Mouse (Mus musculus) small intestine, adult 2 months (tissue): ENCODE measurements around the gene Akap2.

Source experiments
- CTCF ChIP-seq: fragments of 200-500 bp; IDR thresholded peaks from 2 replicates; pipeline ENCODE4 v1.5.1; 2012; ENCODE audit warnings: low read depth, mild to moderate bottlenecking, control low read depth, inconsistent platforms, low read length, moderate library complexity, mixed read lengths; ENCODE audit not compliant: insufficient replicate concordance, insufficient read length; ENCODE audit errors: extremely low read depth
- POLR2A ChIP-seq: fragments of 200-500 bp; IDR thresholded peaks from 2 replicates; pipeline ENCODE4 v1.6.1; 2012; ENCODE audit warnings: low read depth, mild to moderate bottlenecking, control low read depth, inconsistent platforms, low read length, moderate library complexity

- TF ChIP-seq POLR2A (no peak), CTCF (no peak)
These were observed 114.9 kb downstream of the Akap2 start for GRCm38 (mm10) chr4:57832318-57832717.
